Mouse (Mus musculus): ENCODE measurements around the gene Olfr1490.
"Not testable (repeated sequence)": the region's sequence is repeated elsewhere in the genome, so short reads cannot be mapped to it uniquely, and the experiment has no call there.

Gene Olfr1490

GRCm38 (mm10) chr19:13650791-13651190 lies at the start of gene Olfr1490:
Olfr1490 (plus strand) TSS chr19:13651091.
- DNase-seq (ENCODE audit: low spot score in 2 of 2) = no peak

GRCm38 (mm10) chr19:13617075-13617474 lies 33.8 kb upstream of the Olfr1490 start, which contains the start of gene Olfr1487:
Olfr1487 (plus strand) TSS chr19:13617375.
- not testable (repeated sequence) for DNase-seq (ENCODE audit: low spot score in 2 of 2)

GRCm38 (mm10) chr19:13631321-13631720 lies 19.6 kb upstream of the Olfr1490 start, which contains the start of gene Olfr1489:
Olfr1489 (plus strand) TSS chr19:13631621.
- no peak for DNase-seq (ENCODE audit: low spot score in 2 of 2)

- DNase-seq (ENCODE audit: low spot score in 2 of 2) = no peak
Observed at GRCm38 (mm10) chr19:13696968-13697367, 46.1 kb downstream of the Olfr1490 start, which contains the start of gene Olfr1491. Olfr1491 (plus strand) TSS chr19:13697268.

All from right cerebral cortex, postnatal 10 days (tissue).